27 mouse cellular contexts compared by ENCODE assay signal in genomic region chr12:74900777-74901176, GRCm38 (mm10).
"Had no signal": no experiment of that assay in that cellular context is flagged by ENCODE, and none has a peak within 500 bp of the region (broad histone marks: within the 10 kb centered on the region; RNA-seq: fewer than 3 reads in every experiment).

No protein-coding gene starts in this region.

- H3K4me2 ChIP-seq: heart, embryonic 11.5 days; heart, embryonic 13.5 days; heart, embryonic 15.5 days; hindbrain, embryonic 13.5 days; hindbrain, embryonic 15.5 days; kidney, embryonic 15.5 days; limb, embryonic 12.5 days; liver, embryonic 11.5 days; liver, embryonic 13.5 days had no signal

- H3K9ac ChIP-seq: heart, embryonic 13.5 days; heart, embryonic 15.5 days; hindbrain, embryonic 13.5 days; hindbrain, embryonic 15.5 days; kidney, embryonic 15.5 days; limb, embryonic 12.5 days; liver, embryonic 13.5 days had no signal

- H3K4me3 ChIP-seq: gastrocnemius, adult 2 months; heart, adult 2 months; heart, embryonic 13.5 days; heart, embryonic 15.5 days; hindbrain, embryonic 13.5 days; hindbrain, embryonic 15.5 days; kidney, embryonic 15.5 days; limb, embryonic 10.5 days; limb, embryonic 12.5 days; liver, embryonic 13.5 days had no signal

- H3K27me3 ChIP-seq: heart, embryonic 13.5 days; heart, embryonic 15.5 days; hindbrain, embryonic 13.5 days; hindbrain, embryonic 15.5 days; kidney, embryonic 15.5 days; limb, embryonic 12.5 days; liver, embryonic 13.5 days had no signal

- DNase-seq: gastrocnemius, adult 2 months; gastrocnemius, postnatal 10 days; gastrocnemius, postnatal 25 days; heart, adult 11 months; heart, adult 2 months; heart, postnatal 4 days; kidney, adult 11 months; kidney, adult 2 months; kidney, adult 9 months; kidney, postnatal 14 days; kidney, postnatal 36 days; layer of hippocampus, adult 9-11 months; layer of hippocampus, postnatal 36 days; liver; liver, embryonic 13.5 days had no signal

- H3K27ac ChIP-seq: gastrocnemius, adult 2 months; heart, adult 2 months; heart, embryonic 13.5 days; heart, embryonic 15.5 days; hindbrain, embryonic 13.5 days; hindbrain, embryonic 15.5 days; hindbrain, postnatal 0 days; kidney, embryonic 15.5 days; kidney, postnatal 0 days; limb, embryonic 10.5 days; limb, embryonic 12.5 days; liver, embryonic 13.5 days had no signal

- ATAC-seq: hindbrain, postnatal 0 days; intestine, embryonic 16.5 days had no signal

- H3K4me1 ChIP-seq: heart, embryonic 13.5 days; heart, embryonic 15.5 days; hindbrain, embryonic 13.5 days; hindbrain, embryonic 15.5 days; kidney, embryonic 15.5 days; limb, embryonic 10.5 days; limb, embryonic 12.5 days; liver, embryonic 13.5 days had no signal

- H3K36me3 ChIP-seq: heart, embryonic 13.5 days; heart, embryonic 15.5 days; hindbrain, embryonic 13.5 days; hindbrain, embryonic 15.5 days; kidney, embryonic 15.5 days; limb, embryonic 10.5 days; limb, embryonic 12.5 days; liver, embryonic 13.5 days had no signal

- H3K9me3 ChIP-seq: heart, embryonic 13.5 days; heart, embryonic 15.5 days; hindbrain, embryonic 13.5 days; hindbrain, embryonic 15.5 days; kidney, embryonic 15.5 days; limb, embryonic 10.5 days; limb, embryonic 12.5 days; liver, embryonic 13.5 days had no signal
